Mouse (Mus musculus) retina, adult 2 months (tissue): ENCODE measurements around the gene Foxn1.

ENCODE experiments used
- DNase-seq: peaks from one replicate; pipeline ENCODE4 v3.0.0-alpha.2; 2012; ENCODE audit warnings: low read depth, low spot score

Gene Foxn1

DNA sequence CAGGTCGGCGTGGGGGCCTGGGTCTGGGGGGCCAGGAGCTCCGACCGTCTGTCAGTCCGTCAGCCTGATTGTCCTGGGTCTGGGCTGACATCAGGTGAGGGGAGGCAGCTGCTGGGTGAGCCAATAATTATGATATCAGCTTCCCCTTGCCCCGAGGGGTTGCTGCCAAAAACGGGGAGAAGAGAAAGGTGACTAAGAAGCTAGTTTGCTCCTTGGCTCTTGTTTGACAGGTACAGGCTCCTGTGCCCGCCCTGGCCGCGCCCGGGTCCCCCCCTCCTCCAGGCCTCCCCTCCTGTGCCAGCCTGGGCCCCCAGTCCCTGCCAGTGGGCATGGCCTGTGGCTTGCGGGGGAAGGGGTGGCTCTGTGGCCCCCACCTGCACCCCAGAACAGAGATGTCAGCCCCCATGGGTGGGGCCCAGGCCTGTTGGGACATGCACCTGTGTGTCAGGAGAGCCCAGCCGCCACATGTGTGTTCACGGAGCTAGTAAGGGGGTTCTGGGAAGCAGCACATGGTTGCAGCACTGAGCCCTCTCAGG lies at the start of gene Foxn1:
Gene Foxn1 (minus strand): TSS at position 51 of the 536 bp plus-strand sequence.
- DNase-seq, result no peak

DNA sequence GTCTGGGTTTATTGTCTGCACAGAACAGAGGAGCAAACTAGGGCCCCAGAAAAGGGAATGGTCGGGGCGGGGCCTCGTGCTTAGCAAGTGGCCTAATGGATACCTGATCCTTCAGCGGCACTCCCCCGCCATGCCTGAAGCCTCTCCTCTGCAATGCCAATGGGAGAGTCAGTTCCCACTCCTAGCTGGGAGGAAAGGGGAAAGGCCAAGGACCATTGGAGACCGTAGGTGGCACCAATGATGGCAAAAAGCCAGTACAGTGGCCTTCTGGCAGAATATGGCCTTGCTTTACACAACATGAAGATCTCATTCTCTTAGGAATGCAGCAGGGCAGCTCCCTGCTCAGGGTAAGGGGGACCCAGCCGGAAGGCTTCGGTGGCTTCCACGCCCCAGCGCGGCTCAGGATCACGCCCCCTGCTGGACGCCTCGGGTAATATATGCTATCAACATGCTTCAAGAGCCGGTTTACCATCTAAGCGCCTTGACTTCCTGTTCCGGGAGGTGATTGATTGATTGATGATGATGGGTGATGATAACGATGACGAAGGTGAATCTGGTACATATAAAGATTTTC lies 49.5 kb upstream of the Foxn1 start:
- DNase-seq, result no peak

DNA sequence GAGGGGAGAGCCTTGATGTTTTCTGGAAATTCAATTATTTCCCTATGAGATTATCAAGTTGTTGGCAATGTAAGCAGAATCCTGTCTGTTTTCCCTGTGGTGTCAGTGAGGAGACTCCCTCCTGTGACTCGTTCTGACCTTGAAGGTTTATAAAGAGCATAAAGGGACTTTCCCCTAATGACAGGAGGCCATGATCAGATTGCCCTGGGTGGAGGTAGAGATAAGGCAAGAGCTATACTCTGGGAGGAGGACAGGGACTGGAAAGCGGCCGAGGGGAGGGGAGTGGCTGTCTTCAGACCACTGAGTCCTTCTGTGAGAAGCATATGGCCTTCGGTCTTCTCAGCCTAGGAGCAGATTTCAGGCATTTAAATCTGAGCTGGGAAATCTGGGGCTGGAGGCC lies 47.7 kb upstream of the Foxn1 start:
- no peak for DNase-seq

DNA sequence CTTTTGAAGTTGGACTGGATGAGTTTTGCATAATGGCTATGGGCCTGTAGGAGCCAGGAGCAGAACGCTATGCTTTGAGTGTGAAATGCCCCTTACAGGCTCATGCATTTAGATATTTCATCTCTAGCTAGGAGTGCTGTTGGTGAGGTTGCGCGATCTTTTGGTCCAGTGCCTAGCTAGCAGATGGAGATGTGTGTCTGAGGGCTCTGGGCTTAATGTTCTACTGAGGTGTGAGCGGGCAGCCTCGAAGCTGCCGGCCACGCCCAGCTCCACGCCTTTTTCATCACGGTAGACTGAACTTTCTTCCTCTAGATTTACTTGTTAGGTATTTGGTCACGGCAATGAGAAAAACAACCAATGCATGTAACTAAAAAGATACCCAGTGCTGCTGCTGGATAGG lies 44.8 kb upstream of the Foxn1 start:
- DNase-seq, result no peak

DNA sequence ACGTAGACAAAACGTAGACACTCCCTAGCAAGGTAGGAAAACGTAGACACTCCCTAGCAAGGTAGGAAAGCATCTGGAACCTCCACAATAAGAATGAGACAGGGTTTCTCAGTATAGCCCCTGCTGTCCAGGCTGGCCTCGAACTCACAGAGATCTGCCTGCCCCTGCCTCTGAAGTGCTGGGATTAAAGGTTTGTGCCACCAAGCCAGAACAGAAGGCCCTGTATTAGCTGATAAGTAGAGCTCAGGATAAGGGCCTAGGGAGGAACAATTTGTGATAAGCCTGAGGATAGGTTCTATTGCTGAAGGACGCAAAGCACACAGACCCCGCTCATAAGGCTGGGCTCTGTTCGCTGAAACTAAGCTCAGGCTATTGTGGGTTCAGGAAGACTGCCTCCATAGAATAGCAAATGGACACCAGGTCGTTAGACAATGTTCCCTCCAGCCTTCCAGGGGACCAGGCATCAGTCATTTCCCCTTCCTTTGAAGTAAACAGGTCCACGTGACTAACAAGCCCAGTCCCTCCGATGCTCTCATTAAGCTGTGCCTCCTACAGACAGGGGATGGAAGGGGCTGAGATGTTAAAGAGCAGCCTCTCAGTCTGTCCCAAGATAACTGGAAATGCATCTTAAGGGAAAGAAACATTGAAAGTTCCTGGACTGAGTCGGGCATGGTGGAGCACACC lies 44.0 kb upstream of the Foxn1 start:
- no peak for DNase-seq

DNA sequence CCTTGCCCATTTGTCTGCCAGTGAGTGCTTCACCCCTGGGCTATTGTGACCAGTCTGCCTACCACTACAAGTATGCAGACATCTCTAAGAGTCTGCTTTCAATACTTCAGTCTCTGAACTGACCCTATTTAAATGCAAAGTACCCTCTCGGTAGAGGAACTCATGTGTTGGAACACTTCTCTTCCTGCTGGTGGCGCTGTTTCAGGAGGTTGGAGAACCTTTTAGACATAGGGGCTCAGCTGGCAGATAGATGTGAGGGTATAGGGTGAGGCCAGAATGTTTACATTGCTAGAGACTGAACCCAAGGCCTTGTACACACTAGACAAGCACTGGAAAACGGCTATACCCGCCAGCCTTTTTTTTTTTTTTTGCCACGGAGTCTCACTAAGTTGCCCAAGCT lies 42.0 kb upstream of the Foxn1 start:
- DNase-seq, result no peak

DNA sequence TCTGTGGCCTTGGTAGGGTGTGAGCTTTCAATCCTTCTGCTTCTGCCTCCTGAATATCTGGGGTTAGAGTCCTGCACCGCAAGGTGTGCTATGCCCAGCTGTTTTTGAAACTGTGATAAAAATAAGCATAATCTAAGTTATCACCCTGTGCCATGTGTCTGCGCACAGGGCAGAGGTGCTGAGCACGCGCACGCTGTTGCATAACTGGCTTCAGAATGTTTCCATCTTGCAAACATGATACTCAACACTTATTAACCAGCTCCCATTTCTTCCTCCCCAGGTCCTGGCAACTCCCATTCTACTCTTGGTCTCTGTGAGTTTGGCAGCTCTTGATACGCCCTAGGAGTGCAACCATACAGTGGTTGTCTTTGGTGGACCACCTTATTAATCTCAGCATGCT lies 41.3 kb upstream of the Foxn1 start:
- no peak for DNase-seq

DNA sequence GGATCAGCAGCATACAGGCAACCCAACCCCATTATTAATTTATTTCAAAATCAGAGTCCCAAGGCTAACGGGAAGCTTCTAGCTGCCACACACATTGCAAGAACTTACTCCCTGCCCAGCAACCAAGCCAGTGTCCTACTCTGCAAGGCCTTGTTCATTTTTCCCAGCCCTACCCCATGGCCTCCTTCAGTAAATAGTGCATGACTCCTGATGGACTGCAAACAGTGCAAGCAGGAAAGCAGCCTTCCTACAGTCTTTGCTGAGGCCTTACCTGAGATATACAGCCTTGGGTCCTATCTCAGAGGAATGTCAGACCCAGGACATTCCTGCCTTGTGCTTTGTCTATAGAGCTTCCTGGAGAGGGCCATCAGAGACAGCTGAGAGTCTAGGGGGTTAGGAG lies 39.2 kb upstream of the Foxn1 start:
- no peak for DNase-seq

DNA sequence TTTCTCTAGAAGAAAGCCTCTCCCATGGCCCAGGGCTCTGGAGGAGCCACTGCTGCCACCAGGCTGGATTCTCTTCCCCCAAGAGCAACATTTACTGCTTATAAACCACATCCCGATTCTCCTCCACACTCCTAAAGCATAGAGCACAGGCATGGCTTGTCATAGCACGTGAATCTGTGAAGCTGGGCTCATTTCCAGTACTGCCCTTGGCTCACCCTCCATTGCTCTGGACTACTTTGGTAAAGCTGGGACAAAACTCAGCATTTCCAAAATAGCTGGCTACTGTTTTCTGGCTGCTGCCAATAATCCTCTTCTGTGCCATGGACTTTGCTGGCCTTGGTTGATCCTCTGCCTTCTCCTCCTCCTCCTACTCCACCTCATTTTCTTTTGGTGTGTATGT lies 38.0 kb upstream of the Foxn1 start:
- no peak for DNase-seq

DNA sequence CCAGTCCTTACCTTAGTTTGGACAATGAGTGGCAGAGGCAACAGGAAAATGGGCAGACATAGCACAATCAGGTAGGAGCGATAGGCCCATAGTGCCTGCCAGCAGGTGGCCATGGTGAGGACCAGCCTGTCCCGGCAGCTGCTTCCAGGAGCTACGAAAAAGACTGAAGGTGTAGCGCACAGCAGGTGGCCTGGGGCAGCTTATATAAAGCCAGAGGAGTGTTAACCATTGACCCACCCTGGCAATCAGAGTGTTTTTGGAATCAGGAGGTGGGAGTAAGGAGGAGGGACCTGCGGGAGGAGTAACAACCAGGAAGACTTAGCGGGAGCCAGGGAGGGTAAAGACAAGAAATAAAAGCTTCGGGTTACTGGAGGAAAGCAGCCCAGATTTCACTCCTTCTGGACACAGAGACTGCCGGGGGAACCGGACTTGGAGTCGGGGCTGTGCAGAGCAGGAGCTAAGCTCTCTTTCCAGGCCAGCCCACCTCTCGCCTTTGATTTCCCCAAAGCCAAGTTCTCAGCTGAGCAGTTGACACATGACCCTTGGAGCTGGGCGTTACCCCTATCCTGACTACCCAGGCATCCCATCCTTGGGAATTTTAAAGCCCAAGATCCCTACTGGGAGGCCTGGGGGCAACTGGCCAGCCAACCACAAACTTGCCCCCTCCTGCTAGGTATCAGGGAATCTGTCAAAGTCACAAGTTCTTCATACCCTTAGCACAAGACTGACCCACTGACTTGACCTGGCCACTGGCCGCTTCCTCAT lies 35.9 kb upstream of the Foxn1 start, which contains the start of gene Slc13a2:
Gene Slc13a2 (minus strand): TSS at position 163 of the 765 bp plus-strand sequence.
- no peak for DNase-seq

DNA sequence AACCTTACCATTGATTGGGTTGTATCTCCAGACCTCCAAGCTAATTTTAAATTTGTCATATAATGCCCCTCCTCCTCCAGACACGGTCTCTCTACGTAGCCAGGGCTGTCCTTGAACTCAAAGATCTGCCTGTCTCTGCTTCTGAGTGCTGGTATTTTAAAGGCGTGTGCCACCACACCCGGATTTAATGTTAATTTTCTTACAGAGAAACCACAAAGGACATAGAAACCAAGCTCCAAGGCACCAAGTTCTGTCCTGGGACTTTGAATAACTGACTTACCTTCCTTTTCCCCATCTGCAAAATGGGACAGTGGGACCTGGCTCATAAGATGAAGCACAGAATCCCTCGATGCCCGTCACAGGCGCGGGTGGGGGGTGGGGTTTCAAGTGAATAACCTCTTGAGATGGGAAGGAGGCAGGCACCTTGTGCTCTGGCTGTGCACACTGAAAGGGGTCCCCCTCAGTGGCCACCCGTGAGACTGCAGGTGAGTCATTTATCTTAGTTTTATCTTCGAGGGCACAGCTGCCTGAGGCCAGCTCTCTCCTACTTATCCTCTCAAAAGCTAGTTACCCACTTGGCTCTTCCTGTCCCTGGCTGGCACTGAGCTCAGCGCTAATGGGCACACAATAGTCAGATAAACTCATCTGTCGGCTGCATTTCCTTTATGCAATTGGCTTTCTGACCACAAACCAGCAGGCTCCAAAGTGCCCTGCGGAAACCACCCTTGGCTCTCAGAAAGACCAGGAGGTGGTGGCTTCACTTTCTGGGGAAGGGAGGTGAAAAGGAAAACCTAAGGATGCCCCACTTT lies 35.0 kb upstream of the Foxn1 start:
- no peak for DNase-seq

DNA sequence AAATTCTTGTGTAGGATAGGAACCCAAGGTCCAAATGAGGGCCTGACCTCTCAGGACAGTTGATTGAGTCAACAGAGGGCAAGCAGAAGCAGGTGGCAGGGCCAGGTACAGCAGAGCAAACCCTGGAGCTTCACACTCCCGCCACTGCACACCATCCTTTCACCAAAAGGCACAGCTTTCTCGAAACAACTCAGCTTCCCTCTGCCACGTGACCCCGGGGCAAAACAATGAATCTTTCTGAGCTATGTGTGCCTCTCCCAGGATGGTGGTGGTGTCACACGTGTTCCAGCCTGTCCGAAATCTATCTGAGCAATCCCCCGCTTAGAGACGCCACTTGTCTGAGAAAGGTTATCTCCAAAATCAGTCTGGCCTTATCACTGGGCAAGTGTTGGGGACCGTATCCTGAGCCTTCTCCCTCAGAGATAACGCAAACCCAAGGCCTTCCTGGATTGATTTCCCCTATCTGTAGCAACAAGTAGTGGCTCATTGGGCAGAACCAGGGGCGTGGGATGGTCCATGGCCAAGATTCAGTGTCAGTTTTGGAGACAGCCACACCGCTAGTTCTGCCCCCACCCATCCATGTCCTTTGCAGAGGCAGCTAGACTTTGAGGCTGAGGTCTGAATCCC lies 34.0 kb upstream of the Foxn1 start:
- DNase-seq, result no peak

DNA sequence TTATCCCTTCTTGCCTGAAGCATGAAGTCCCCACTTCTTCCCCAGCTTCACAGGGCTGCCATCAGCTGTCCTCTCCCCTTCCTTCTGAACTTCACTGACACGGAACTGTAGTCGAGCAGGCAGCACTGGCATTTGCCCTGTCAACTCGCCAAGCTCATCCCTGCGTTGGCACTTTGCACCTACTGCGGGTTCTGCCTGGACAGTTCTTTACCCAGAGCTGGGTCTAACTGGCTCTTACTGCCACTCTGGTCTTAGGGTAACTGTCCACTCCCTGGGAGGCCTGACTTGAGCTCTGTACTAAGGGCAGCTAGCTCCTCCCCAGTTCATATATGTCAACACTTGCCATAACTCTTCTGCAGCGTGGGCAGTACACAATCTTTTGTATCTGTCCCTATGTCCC lies 30.5 kb upstream of the Foxn1 start:
- no peak for DNase-seq

DNA sequence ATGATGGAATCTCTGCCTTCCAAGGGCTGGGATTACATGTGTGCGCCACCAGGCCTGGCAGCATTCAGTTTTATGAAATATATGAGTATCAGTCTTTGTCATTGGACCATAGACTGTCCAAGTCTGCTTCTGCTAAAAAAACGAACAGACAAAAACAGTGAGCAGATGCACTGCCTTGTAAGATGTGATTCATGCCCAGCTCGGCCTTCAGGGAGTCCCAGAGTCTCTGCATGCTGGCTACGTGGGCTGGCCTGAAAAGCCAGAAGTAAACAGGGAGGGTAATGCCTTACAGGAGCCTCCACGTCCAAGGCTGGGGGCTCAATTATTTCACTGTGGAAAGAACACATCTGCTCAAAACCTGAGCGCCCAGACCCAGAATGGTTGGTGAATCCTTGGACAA lies 26.5 kb upstream of the Foxn1 start:
- no peak for DNase-seq

DNA sequence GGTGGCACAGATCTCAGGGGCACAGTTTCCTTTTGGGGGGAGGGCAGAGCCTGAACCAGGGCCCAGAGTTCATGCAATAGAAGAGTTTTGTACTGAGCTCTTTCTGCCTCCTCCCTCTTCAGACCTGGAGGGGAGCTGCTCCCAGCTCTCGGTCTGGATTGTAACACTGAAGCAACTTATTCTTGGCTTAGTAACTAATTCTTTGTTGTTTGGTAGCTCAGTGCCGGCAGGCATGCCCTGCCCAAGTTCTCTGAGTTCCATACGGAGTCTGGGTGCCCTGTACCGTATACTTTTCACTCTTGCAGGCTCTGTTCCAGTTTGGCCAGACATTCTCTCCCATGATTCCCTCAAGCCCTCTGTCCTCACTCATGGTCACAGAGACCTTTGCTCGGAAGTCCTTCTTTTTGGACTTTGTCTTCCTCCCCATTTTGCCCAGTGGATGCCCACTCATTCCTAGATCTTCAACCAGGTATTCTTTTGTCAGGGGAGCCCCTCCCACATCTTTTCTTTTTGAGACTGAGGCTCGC lies 26.0 kb upstream of the Foxn1 start:
- no peak for DNase-seq

DNA sequence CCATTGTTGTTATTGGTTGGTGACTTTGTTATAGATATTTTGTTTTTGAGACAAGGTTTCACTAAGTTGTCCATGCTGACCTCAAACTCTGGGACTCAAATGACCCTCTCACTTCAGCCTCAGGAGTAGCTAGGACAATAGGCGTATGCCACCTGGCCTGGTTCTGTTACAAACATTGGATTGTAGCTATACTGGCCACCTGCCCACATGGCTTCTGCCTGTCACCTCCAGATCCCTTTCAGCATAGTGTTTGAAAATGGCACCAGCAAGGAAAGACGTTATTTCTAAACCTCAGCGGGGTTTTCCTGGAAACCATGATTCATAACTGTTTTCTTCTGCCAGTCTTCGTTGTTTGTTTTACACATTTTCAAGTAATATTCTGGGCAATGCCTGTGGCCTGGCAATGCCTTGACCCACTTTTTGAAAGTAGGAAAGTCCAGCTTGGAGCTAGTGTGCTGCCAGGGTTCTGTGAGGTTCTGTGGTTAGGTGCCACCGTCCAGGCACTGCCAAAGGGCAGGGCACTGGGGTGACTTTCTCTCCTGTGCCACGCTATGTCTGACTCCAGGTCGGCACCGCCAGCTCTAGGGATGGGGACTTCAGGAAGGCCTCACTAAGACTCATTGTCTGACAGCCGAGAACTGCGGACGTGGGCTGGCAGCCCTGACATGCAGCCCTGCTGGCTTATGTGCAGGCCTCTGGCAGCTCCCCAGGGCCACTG lies 25.4 kb upstream of the Foxn1 start:
- no peak for DNase-seq

DNA sequence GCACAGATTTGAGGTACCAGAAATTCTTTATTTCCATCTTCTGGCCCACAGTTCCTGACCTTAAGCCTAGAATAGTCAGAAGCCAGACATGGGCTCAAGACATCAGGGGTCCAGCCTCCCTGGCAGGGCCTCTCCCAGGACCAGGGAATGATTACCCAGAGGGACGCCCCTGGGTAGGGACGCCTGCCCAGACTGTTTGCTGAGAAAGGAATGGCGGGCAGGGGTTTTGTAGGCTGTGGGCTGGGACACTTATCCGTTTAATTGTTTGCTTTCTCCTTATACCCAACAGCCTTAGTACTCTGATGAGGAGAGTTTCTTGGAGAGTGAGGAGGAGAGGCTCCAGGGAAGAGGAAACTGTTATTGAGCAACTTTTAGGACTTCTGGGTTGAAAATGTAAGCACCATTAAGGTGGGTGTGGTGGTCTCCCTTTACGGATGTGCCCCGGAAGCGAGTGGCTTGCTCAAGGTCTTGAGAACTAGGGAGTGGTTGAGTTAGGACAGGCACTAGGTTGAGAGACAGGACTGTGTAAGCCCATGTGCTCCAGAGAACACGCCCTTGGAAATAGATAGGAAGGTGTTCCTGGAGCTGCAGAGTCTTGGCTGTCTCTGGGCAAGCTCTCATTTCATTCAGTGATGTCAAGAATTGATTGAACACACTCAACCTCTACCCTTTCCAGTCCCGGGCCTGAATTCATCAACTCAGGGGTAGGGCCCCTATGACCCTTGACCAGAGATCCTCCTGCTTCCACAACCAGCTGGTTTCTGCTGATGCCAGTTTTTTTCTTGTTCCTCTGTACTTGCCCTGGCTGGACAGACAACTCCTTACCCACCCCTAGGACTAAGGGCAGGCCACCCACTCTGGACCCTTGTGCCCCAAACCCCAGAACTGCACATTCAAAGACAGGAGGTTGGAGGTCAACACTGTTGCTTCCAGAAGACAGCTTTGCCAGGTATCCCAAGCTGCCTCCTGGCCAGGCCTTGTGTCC lies 22.2 kb upstream of the Foxn1 start:
- no peak for DNase-seq

DNA sequence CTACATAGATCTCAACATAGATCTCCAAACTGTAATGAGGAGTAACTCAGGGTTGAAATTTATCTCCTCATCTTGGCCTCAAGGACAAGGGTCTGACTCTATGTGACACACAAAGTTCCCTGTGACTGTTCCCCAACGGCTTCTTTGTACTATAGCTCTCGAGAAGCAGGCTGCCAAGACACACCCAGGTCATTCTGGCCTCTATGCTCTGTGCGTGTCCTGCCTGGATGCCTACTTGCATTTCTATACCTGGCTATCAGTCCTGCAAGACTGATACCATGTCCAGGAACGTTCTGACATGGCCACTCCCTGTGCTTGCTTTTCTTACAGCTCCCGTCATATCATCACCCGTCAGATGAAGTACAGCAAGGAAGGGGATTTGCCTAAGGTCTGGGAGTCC lies 15.7 kb upstream of the Foxn1 start:
- DNase-seq, result no peak

DNA sequence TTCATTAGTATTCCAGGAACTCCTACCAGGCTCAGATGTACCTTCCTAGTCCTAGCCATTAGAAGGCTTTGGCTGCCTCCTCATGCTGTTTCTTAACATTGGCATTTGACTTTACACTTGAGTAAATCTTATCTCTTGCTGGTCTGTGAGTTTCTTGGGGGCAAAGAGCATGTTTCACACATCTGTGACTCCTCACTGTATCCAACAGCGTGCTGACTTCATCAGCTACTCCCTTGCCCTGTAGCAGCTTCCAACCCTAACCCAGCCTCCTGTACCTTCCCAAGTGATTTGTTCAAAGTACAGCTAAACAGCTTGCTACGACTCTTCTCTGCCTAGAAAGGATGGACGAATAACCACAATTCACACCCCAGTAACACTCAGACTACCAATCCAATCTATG lies 15.1 kb upstream of the Foxn1 start:
- no peak for DNase-seq
